Mouse (Mus musculus) embryonic facial prominence, embryonic 15.5 days (tissue): ENCODE measurements around the gene Ccdc184. TPM values are rescaled to one million over a fixed set of nuclear protein-coding genes. Genes with fewer than 3 reads are reported as not detected.

Experiments
- ATAC-seq: fragments of 200-750 bp; cut with Nextera tagmentation; 2 replicates; pipeline ENCODE4 v1.8.0; 2017; ENCODE audit warnings: low read depth, moderate TSS enrichment; ENCODE audit not compliant: insufficient number of reproducible peaks, low FRiP score, low TSS enrichment
- H3K27ac ChIP-seq: fragments of 300-500 bp; sonication (generic); replicated peaks from 2 replicates; pipeline ENCODE4 v1.5.1; 2015; ENCODE audit warnings: mild to moderate bottlenecking, inconsistent platforms
- H3K27me3 ChIP-seq: fragments of 300-500 bp; sonication (generic); 2 replicates; pipeline ENCODE4 v1.6.1; 2015; ENCODE audit warnings: inconsistent platforms
- H3K36me3 ChIP-seq: fragments of 300-500 bp; sonication (generic); 2 replicates; pipeline ENCODE4 v1.6.1; 2015; ENCODE audit warnings: mild to moderate bottlenecking, inconsistent platforms
- H3K4me1 ChIP-seq: fragments of 300-500 bp; sonication (generic); 2 replicates; pipeline ENCODE4 v1.6.1; 2015; ENCODE audit warnings: inconsistent platforms
- H3K4me2 ChIP-seq: fragments of 300-500 bp; sonication (generic); replicated peaks from 2 replicates; pipeline ENCODE4 v1.6.1; 2015; ENCODE audit warnings: mild to moderate bottlenecking, inconsistent platforms
- H3K4me3 ChIP-seq: fragments of 300-500 bp; sonication (generic); replicated peaks from 2 replicates; pipeline ENCODE4 v1.5.1; 2015; ENCODE audit warnings: mild to moderate bottlenecking, inconsistent platforms
- H3K9ac ChIP-seq: fragments of 300-500 bp; sonication (generic); 2 replicates; pipeline ENCODE4 v1.6.1; 2015; ENCODE audit warnings: inconsistent platforms
- H3K9me3 ChIP-seq: fragments of 300-500 bp; sonication (generic); replicated peaks from 2 replicates; pipeline ENCODE4 v1.6.1; 2016; ENCODE audit warnings: inconsistent platforms
- WGBS: fragments of 180-500 bp; shearing (Covaris S2); methylation state at CpG from one replicate; pipeline ENCODE4 v1.1.7; 2015; 5-methylcytosine and 5-hydroxymethylcytosine counted together
- polyA plus RNA-seq: library from polyadenylated mRNA; unstranded; fragments of >200 nt; fragmentation: Nextera tagmentation; extraction: Ambion mirVana; gene quantifications from 2 replicates; pipeline ENCODE4 v1.2.1, GENCODE M21; 2015

Ccdc184 gene
- polyA plus RNA-seq, 1 experiment from 2014 or later: 2.9 TPM

GRCm38 (mm10) chr15:98139763-98140162, 27.2 kb upstream of the Ccdc184 start:
- Histone ChIP-seq H3K9me3 (no peaks in the 10 kb centered on the region), H3K27ac (no peak overlapping the region), H3K4me1 (peaks cover 8% of the 10 kb centered on the region), H3K9ac (no peak overlapping the region), H3K4me3 (no peak overlapping the region), H3K4me2 (no peak overlapping the region), H3K36me3 (peaks cover 68% of the 10 kb centered on the region), H3K27me3 (no peaks in the 10 kb centered on the region)
- no peak for ATAC-seq
- WGBS: 81% methylated on average over 7 of the region's 7 CpGs

GRCm38 (mm10) chr15:98140809-98141208, 26.1 kb upstream of the Ccdc184 start:
- no peak overlapping the region for H3K4me3 ChIP-seq
- WGBS: 80% methylated on average over 5 of the region's 5 CpGs
- H3K9me3 ChIP-seq: no peaks in the 10 kb centered on the region
- H3K27me3 ChIP-seq: no peaks in the 10 kb centered on the region
- H3K4me2 ChIP-seq: no peak overlapping the region
- H3K4me1 ChIP-seq: peaks cover 9% of the 10 kb centered on the region
- H3K36me3 ChIP-seq: peaks cover 57% of the 10 kb centered on the region
- H3K9ac ChIP-seq: no peak overlapping the region
- no peak overlapping the region for H3K27ac ChIP-seq
- no peak for ATAC-seq

- no peak for ATAC-seq
- no peaks in the 10 kb centered on the region for H3K27me3 ChIP-seq
- H3K4me3 ChIP-seq: no peak overlapping the region
- H3K9me3 ChIP-seq: no peaks in the 10 kb centered on the region
- no peak overlapping the region for H3K27ac ChIP-seq
- H3K9ac ChIP-seq: no peak overlapping the region
- peaks cover 9% of the 10 kb centered on the region for H3K4me1 ChIP-seq
- H3K36me3 ChIP-seq: peaks cover 40% of the 10 kb centered on the region
- WGBS: 78% methylated on average over 9 of the region's 10 CpGs
- no peak overlapping the region for H3K4me2 ChIP-seq
These were observed 24.4 kb upstream of the Ccdc184 start for GRCm38 (mm10) chr15:98142515-98142914.

- Histone ChIP-seq H3K9me3 (no peaks in the 10 kb centered on the region), H3K4me3 (peak overlapping the region; percentile 98), H3K9ac (peak overlapping the region; percentile 88), H3K4me2 (peak overlapping the region; percentile 70), H3K27ac (peak overlapping the region; percentile 84), H3K36me3 (peaks cover 20% of the 10 kb centered on the region), H3K4me1 (peaks cover 9% of the 10 kb centered on the region), H3K27me3 (no peaks in the 10 kb centered on the region)
- peak; percentile 55 for ATAC-seq
- WGBS: 0% methylated on average over 35 of the region's 36 CpGs
These were observed 22.0 kb upstream of the Ccdc184 start for GRCm38 (mm10) chr15:98144861-98145507.

GRCm38 (mm10) chr15:98145559-98146181, 21.3 kb upstream of the Ccdc184 start:
- peak overlapping the region; percentile 70 for H3K4me2 ChIP-seq
- under 1% methylated on average over 38 of the region's 38 CpGs for WGBS
- peak overlapping the region; percentile 88 for H3K9ac ChIP-seq
- H3K4me1 ChIP-seq: peaks cover 9% of the 10 kb centered on the region
- H3K27ac ChIP-seq: peak overlapping the region; percentile 84
- H3K27me3 ChIP-seq: no peaks in the 10 kb centered on the region
- no peaks in the 10 kb centered on the region for H3K9me3 ChIP-seq
- peaks cover 13% of the 10 kb centered on the region for H3K36me3 ChIP-seq
- ATAC-seq: peak; percentile 92
- peak overlapping the region; percentile 98 for H3K4me3 ChIP-seq

GRCm38 (mm10) chr15:98148356-98148755, 18.6 kb upstream of the Ccdc184 start:
- H3K36me3 ChIP-seq: no peaks in the 10 kb centered on the region
- H3K9me3 ChIP-seq: no peaks in the 10 kb centered on the region
- H3K27ac ChIP-seq: no peak overlapping the region
- H3K27me3 ChIP-seq: no peaks in the 10 kb centered on the region
- H3K4me2 ChIP-seq: no peak overlapping the region
- 78% methylated on average over 3 of the region's 3 CpGs for WGBS
- no peak for ATAC-seq
- no peak overlapping the region for H3K9ac ChIP-seq
- H3K4me1 ChIP-seq: peaks cover 9% of the 10 kb centered on the region
- no peak overlapping the region for H3K4me3 ChIP-seq

GRCm38 (mm10) chr15:98149166-98149602, 17.8 kb upstream of the Ccdc184 start:
- no peak overlapping the region for H3K4me3 ChIP-seq
- no peak overlapping the region for H3K9ac ChIP-seq
- WGBS: 46% methylated on average over 10 of the region's 10 CpGs
- peaks cover 7% of the 10 kb centered on the region for H3K4me1 ChIP-seq
- no peak overlapping the region; the same call in 1 of the 2 replicates for H3K27ac ChIP-seq
- ATAC-seq: no peak
- H3K36me3 ChIP-seq: no peaks in the 10 kb centered on the region
- no peak overlapping the region for H3K4me2 ChIP-seq
- H3K27me3 ChIP-seq: no peaks in the 10 kb centered on the region
- H3K9me3 ChIP-seq: no peaks in the 10 kb centered on the region

GRCm38 (mm10) chr15:98152916-98153315, 14.0 kb upstream of the Ccdc184 start:
- no peak overlapping the region for H3K4me2 ChIP-seq
- no peaks in the 10 kb centered on the region for H3K27me3 ChIP-seq
- H3K4me1 ChIP-seq: no peaks in the 10 kb centered on the region
- no peak overlapping the region for H3K4me3 ChIP-seq
- no peak overlapping the region for H3K27ac ChIP-seq
- 44% methylated on average over 7 of the region's 7 CpGs for WGBS
- H3K9me3 ChIP-seq: no peaks in the 10 kb centered on the region
- H3K36me3 ChIP-seq: no peaks in the 10 kb centered on the region
- no peak for ATAC-seq
- H3K9ac ChIP-seq: no peak overlapping the region

- Histone ChIP-seq H3K4me2 (no peak overlapping the region), H3K27ac (no peak overlapping the region), H3K9ac (no peak overlapping the region), H3K27me3 (no peaks in the 10 kb centered on the region), H3K4me3 (no peak overlapping the region), H3K4me1 (no peaks in the 10 kb centered on the region), H3K36me3 (no peaks in the 10 kb centered on the region), H3K9me3 (no peaks in the 10 kb centered on the region)
- no peak for ATAC-seq
- WGBS: 29% methylated on average over 3 of the region's 3 CpGs
These were observed 13.3 kb upstream of the Ccdc184 start for GRCm38 (mm10) chr15:98153625-98154024.

GRCm38 (mm10) chr15:98154146-98154545, 12.8 kb upstream of the Ccdc184 start:
- no peak overlapping the region for H3K4me2 ChIP-seq
- no peaks in the 10 kb centered on the region for H3K4me1 ChIP-seq
- no peak for ATAC-seq
- WGBS: 59% methylated on average over 4 of the region's 4 CpGs
- H3K27me3 ChIP-seq: no peaks in the 10 kb centered on the region
- H3K4me3 ChIP-seq: no peak overlapping the region
- no peak overlapping the region for H3K9ac ChIP-seq
- H3K36me3 ChIP-seq: no peaks in the 10 kb centered on the region
- H3K9me3 ChIP-seq: no peaks in the 10 kb centered on the region
- H3K27ac ChIP-seq: no peak overlapping the region

- WGBS: 77% methylated on average over 3 of the region's 3 CpGs
- no peak for ATAC-seq
- no peak overlapping the region for H3K4me2 ChIP-seq
These were observed 12.3 kb upstream of the Ccdc184 start for GRCm38 (mm10) chr15:98154631-98155030.

GRCm38 (mm10) chr15:98155272-98155671, 11.7 kb upstream of the Ccdc184 start:
- no peaks in the 10 kb centered on the region for H3K36me3 ChIP-seq
- WGBS: 96% methylated on average over 5 of the region's 5 CpGs
- no peaks in the 10 kb centered on the region for H3K27me3 ChIP-seq
- no peak overlapping the region for H3K4me3 ChIP-seq
- H3K9me3 ChIP-seq: no peaks in the 10 kb centered on the region
- H3K9ac ChIP-seq: no peak overlapping the region
- no peaks in the 10 kb centered on the region for H3K4me1 ChIP-seq
- H3K27ac ChIP-seq: no peak overlapping the region
- no peak for ATAC-seq
- H3K4me2 ChIP-seq: no peak overlapping the region

More at GRCm38 (mm10) chr15:98154631-98155030, 12.3 kb upstream of the Ccdc184 start:
- H3K27me3 ChIP-seq: no peaks in the 10 kb centered on the region
- H3K36me3 ChIP-seq: no peaks in the 10 kb centered on the region
- no peaks in the 10 kb centered on the region for H3K9me3 ChIP-seq
- no peaks in the 10 kb centered on the region for H3K4me1 ChIP-seq
- no peak overlapping the region for H3K4me3 ChIP-seq
- no peak overlapping the region for H3K9ac ChIP-seq
- H3K27ac ChIP-seq: no peak overlapping the region
